Mouse (Mus musculus): ENCODE results near the gene Nmt1.

GRCm38 (mm10) chr11:103052078-103052477 is 24.1 kb downstream of the Nmt1 start:
- TF ChIP-seq CTCF (IDR thresholded peaks at IDR 0.05; ENCODE audit: low read depth) (no peak), EP300 (IDR thresholded peaks at IDR 0.05; ENCODE audit: low read depth) (no peak)

All from liver, embryonic 14.5 days (tissue).